Mouse (Mus musculus): ENCODE results near the gene Actr3b. TPM values are rescaled to one million over a fixed set of nuclear protein-coding genes. Genes with fewer than 3 reads are reported as not detected.
"Not testable (repeated sequence)": the region's sequence is repeated elsewhere in the genome, so short reads cannot be mapped to it uniquely, and the experiment has no call there.

Gene Actr3b
- 0.26 and 0.66 TPM in 2 replicates for polyA plus RNA-seq (2015; fragmentation: Nextera tagmentation; extraction: Ambion mirVana)

GRCm38 (mm10) chr5:25759460-25760409 lies at the start of gene Actr3b:
Gene Actr3b (plus strand): TSS chr5:25759997.
- Histone ChIP-seq H3K27ac (ENCODE audit: low read length) (no peak within 1 kb of the TSS), H3K4me2 (ENCODE audit: low read depth, low read length) (peak within 1 kb of the TSS; percentile 80), H3K4me1 (ENCODE audit: control insufficient read depth, low read depth, low read length) (no peaks in the 10 kb centered on the region; the same call in 1 of the 2 replicates), H3K36me3 (ENCODE audit: control insufficient read depth, insufficient read depth) (no peaks in the 10 kb centered on the region), H3K9me3 (replicated peaks; ENCODE audit: control insufficient read depth, low read length) (no peaks in the 10 kb centered on the region), H3K4me3 (ENCODE audit: low read depth, low read length) (peak within 1 kb of the TSS; percentile 63), H3K9ac (ENCODE audit: low read depth, low read length) (peak within 1 kb of the TSS; percentile 39; the same call in 1 of the 2 replicates), H3K27me3 (ENCODE audit: control insufficient read depth, insufficient read depth, low read depth, low read length) (peaks cover 5% of the 10 kb centered on the region)
- ATAC-seq (ENCODE audit: low read depth): peak; percentile 87
- WGBS (ENCODE audit: insufficient replicate concordance): 2% methylated on average over 45 of the region's 45 CpGs

GRCm38 (mm10) chr5:25713001-25713706 lies 46.6 kb upstream of the Actr3b start:
- not testable (repeated sequence) for H3K27me3 ChIP-seq (ENCODE audit: control insufficient read depth, insufficient read depth, low read depth, low read length); H3K9ac ChIP-seq (ENCODE audit: low read depth, low read length); ATAC-seq (ENCODE audit: low read depth); H3K4me3 ChIP-seq (ENCODE audit: low read depth, low read length); H3K9me3 ChIP-seq (replicated peaks; ENCODE audit: control insufficient read depth, low read length); H3K27ac ChIP-seq (ENCODE audit: low read length); H3K4me2 ChIP-seq (ENCODE audit: low read depth, low read length); H3K4me1 ChIP-seq (ENCODE audit: control insufficient read depth, low read depth, low read length); H3K36me3 ChIP-seq (ENCODE audit: control insufficient read depth, insufficient read depth)
- WGBS (ENCODE audit: insufficient replicate concordance): 77% methylated on average over 4 of the region's 4 CpGs

- no peaks in the 10 kb centered on the region for H3K9me3 ChIP-seq (replicated peaks; ENCODE audit: control insufficient read depth, low read length)
- H3K9ac ChIP-seq (ENCODE audit: low read depth, low read length): no peak overlapping the region
- no peaks in the 10 kb centered on the region for H3K36me3 ChIP-seq (ENCODE audit: control insufficient read depth, insufficient read depth)
- no peaks in the 10 kb centered on the region for H3K4me1 ChIP-seq (ENCODE audit: control insufficient read depth, low read depth, low read length)
- no peak overlapping the region for H3K27ac ChIP-seq (ENCODE audit: low read length)
- ATAC-seq (ENCODE audit: low read depth): no peak
- H3K4me3 ChIP-seq (ENCODE audit: low read depth, low read length): no peak overlapping the region
- H3K27me3 ChIP-seq (ENCODE audit: control insufficient read depth, insufficient read depth, low read depth, low read length): no peaks in the 10 kb centered on the region
- 72% methylated on average over 4 of the region's 4 CpGs for WGBS (ENCODE audit: insufficient replicate concordance)
- no peak overlapping the region for H3K4me2 ChIP-seq (ENCODE audit: low read depth, low read length)
Observed at GRCm38 (mm10) chr5:25719390-25719789, 40.4 kb upstream of the Actr3b start.

GRCm38 (mm10) chr5:25723016-25723415 lies 36.8 kb upstream of the Actr3b start:
- no peaks in the 10 kb centered on the region for H3K9me3 ChIP-seq (replicated peaks; ENCODE audit: control insufficient read depth, low read length)
- no peak for ATAC-seq (ENCODE audit: low read depth)
- no peaks in the 10 kb centered on the region for H3K4me1 ChIP-seq (ENCODE audit: control insufficient read depth, low read depth, low read length)
- WGBS (ENCODE audit: insufficient replicate concordance): 51% methylated on average over 2 of the region's 2 CpGs
- H3K36me3 ChIP-seq (ENCODE audit: control insufficient read depth, insufficient read depth): no peaks in the 10 kb centered on the region
- no peak overlapping the region for H3K4me2 ChIP-seq (ENCODE audit: low read depth, low read length)
- H3K27me3 ChIP-seq (ENCODE audit: control insufficient read depth, insufficient read depth, low read depth, low read length): no peaks in the 10 kb centered on the region
- H3K4me3 ChIP-seq (ENCODE audit: low read depth, low read length): no peak overlapping the region
- H3K9ac ChIP-seq (ENCODE audit: low read depth, low read length): no peak overlapping the region
- no peak overlapping the region for H3K27ac ChIP-seq (ENCODE audit: low read length)

GRCm38 (mm10) chr5:25724134-25724675 lies 35.6 kb upstream of the Actr3b start:
- Histone ChIP-seq H3K27ac (ENCODE audit: low read length) (no peak overlapping the region), H3K27me3 (ENCODE audit: control insufficient read depth, insufficient read depth, low read depth, low read length) (no peaks in the 10 kb centered on the region), H3K9ac (ENCODE audit: low read depth, low read length) (no peak overlapping the region), H3K36me3 (ENCODE audit: control insufficient read depth, insufficient read depth) (no peaks in the 10 kb centered on the region), H3K4me1 (ENCODE audit: control insufficient read depth, low read depth, low read length) (no peaks in the 10 kb centered on the region), H3K9me3 (replicated peaks; ENCODE audit: control insufficient read depth, low read length) (no peaks in the 10 kb centered on the region), H3K4me2 (ENCODE audit: low read depth, low read length) (no peak overlapping the region), H3K4me3 (ENCODE audit: low read depth, low read length) (no peak overlapping the region)
- no peak for ATAC-seq (ENCODE audit: low read depth)
- 11% methylated on average over 1 of the region's 1 CpGs for WGBS (ENCODE audit: insufficient replicate concordance)

- Histone ChIP-seq H3K27me3 (ENCODE audit: control insufficient read depth, insufficient read depth, low read depth, low read length) (no peaks in the 10 kb centered on the region), H3K4me2 (ENCODE audit: low read depth, low read length) (no peak overlapping the region), H3K36me3 (ENCODE audit: control insufficient read depth, insufficient read depth) (no peaks in the 10 kb centered on the region), H3K27ac (ENCODE audit: low read length) (no peak overlapping the region), H3K9me3 (replicated peaks; ENCODE audit: control insufficient read depth, low read length) (no peaks in the 10 kb centered on the region), H3K9ac (ENCODE audit: low read depth, low read length) (no peak overlapping the region), H3K4me3 (ENCODE audit: low read depth, low read length) (no peak overlapping the region), H3K4me1 (ENCODE audit: control insufficient read depth, low read depth, low read length) (no peaks in the 10 kb centered on the region)
- WGBS (ENCODE audit: insufficient replicate concordance): 6% methylated on average over 1 of the region's 1 CpGs
- no peak for ATAC-seq (ENCODE audit: low read depth)
Observed at GRCm38 (mm10) chr5:25734318-25734717, 25.5 kb upstream of the Actr3b start.

- no peak overlapping the region for H3K4me3 ChIP-seq (ENCODE audit: low read depth, low read length)
- H3K9me3 ChIP-seq (replicated peaks; ENCODE audit: control insufficient read depth, low read length): no peaks in the 10 kb centered on the region
- H3K36me3 ChIP-seq (ENCODE audit: control insufficient read depth, insufficient read depth): no peaks in the 10 kb centered on the region
- H3K27ac ChIP-seq (ENCODE audit: low read length): no peak overlapping the region
- ATAC-seq (ENCODE audit: low read depth): no peak
- H3K4me2 ChIP-seq (ENCODE audit: low read depth, low read length): no peak overlapping the region
- WGBS (ENCODE audit: insufficient replicate concordance): 42% methylated on average over 2 of the region's 2 CpGs
- H3K27me3 ChIP-seq (ENCODE audit: control insufficient read depth, insufficient read depth, low read depth, low read length): no peaks in the 10 kb centered on the region
- H3K9ac ChIP-seq (ENCODE audit: low read depth, low read length): no peak overlapping the region
- H3K4me1 ChIP-seq (ENCODE audit: control insufficient read depth, low read depth, low read length): no peaks in the 10 kb centered on the region
Observed at GRCm38 (mm10) chr5:25735861-25736260, 23.9 kb upstream of the Actr3b start.

GRCm38 (mm10) chr5:25738448-25738847 lies 21.3 kb upstream of the Actr3b start:
- 54% methylated on average over 3 of the region's 3 CpGs for WGBS (ENCODE audit: insufficient replicate concordance)
- Histone ChIP-seq H3K4me1 (ENCODE audit: control insufficient read depth, low read depth, low read length) (no peaks in the 10 kb centered on the region), H3K36me3 (ENCODE audit: control insufficient read depth, insufficient read depth) (no peaks in the 10 kb centered on the region), H3K9me3 (replicated peaks; ENCODE audit: control insufficient read depth, low read length) (no peaks in the 10 kb centered on the region), H3K27me3 (ENCODE audit: control insufficient read depth, insufficient read depth, low read depth, low read length) (no peaks in the 10 kb centered on the region), H3K4me2 (ENCODE audit: low read depth, low read length) (no peak overlapping the region), H3K4me3 (ENCODE audit: low read depth, low read length) (no peak overlapping the region), H3K9ac (ENCODE audit: low read depth, low read length) (no peak overlapping the region), H3K27ac (ENCODE audit: low read length) (no peak overlapping the region)
- no peak for ATAC-seq (ENCODE audit: low read depth)

All from liver, embryonic 16.5 days (tissue).